Mouse (Mus musculus) layer of hippocampus, postnatal 10 days (tissue): ENCODE data around the gene Adprm. TPM values are rescaled to one million over a fixed set of nuclear protein-coding genes. Genes with fewer than 3 reads are reported as not detected.
A peak's percentile ranks its signal among the peaks of the same experiment; 100 is the strongest.
"Not testable (repeated sequence)": the region's sequence is repeated elsewhere in the genome, so short reads cannot be mapped to it uniquely, and the experiment has no call there.

Experiments
- DNase-seq, 2 experiments: peaks; one replicate each; pipeline ENCODE4 v3.0.0; 2021; ENCODE audit warnings: low spot score in 2 of 2
- long read RNA-seq: library from polyadenylated mRNA; stranded (forward); transcript quantifications from one replicate; pipeline ENCODE4 v2.0.0, GENCODE M21; 2023
- total RNA-seq, 2 experiments: library from RNA; stranded (reverse); gene quantifications; 2 replicates each; pipeline ENCODE4 v1.2.3; 2021

Adprm gene
- total RNA-seq: 10 to 100 TPM; 20.7 to 24.1 TPM
- long read RNA-seq, transcript Adprm-201 (5 exons, 1,283 nt): major isoform, 10 of 23 reads
- long read RNA-seq, partial matches to known transcripts: 3 of 23 reads
- long read RNA-seq, other reads (novel, unspliced or antisense): 9 of 23 reads

GRCm38 (mm10) chr11:67052321-67052952 is at the start of gene Adprm, which contains the start of gene Sco1:
Gene Adprm, minus strand, starts transcription at chr11:67052594.
Gene Sco1, plus strand, starts transcription at chr11:67052670.
- peak; percentile 84 to 89 for DNase-seq

GRCm38 (mm10) chr11:67101713-67102112 is 49.3 kb upstream of the Adprm start:
- peak; percentile 66 to 72 for DNase-seq

GRCm38 (mm10) chr11:67100169-67100568 is 47.8 kb upstream of the Adprm start:
- DNase-seq: peak in 1 of 2 experiments; percentile 37

- DNase-seq: no peak
These were observed 46.8 kb upstream of the Adprm start for GRCm38 (mm10) chr11:67099241-67099640.

GRCm38 (mm10) chr11:67098427-67098826 is 46.0 kb upstream of the Adprm start:
- DNase-seq: no peak

- no peak for DNase-seq
These were observed 45.3 kb upstream of the Adprm start for GRCm38 (mm10) chr11:67097709-67098108.

GRCm38 (mm10) chr11:67094470-67094869 is 42.1 kb upstream of the Adprm start:
- no peak for DNase-seq

GRCm38 (mm10) chr11:67093652-67094051 is 41.3 kb upstream of the Adprm start:
- DNase-seq: no peak

GRCm38 (mm10) chr11:67093201-67093600 is 40.8 kb upstream of the Adprm start:
- DNase-seq: no peak

GRCm38 (mm10) chr11:67092354-67092753 is 40.0 kb upstream of the Adprm start:
- not testable (repeated sequence) for DNase-seq

- no peak for DNase-seq
These were observed 34.8 kb upstream of the Adprm start for GRCm38 (mm10) chr11:67087225-67087624.

GRCm38 (mm10) chr11:67086467-67087164 is 34.2 kb upstream of the Adprm start:
- DNase-seq: no peak

- DNase-seq: peak; percentile 79 to 83
These were observed 33.1 kb upstream of the Adprm start for GRCm38 (mm10) chr11:67085489-67085888.

GRCm38 (mm10) chr11:67083712-67084340 is 31.4 kb upstream of the Adprm start:
- no peak for DNase-seq

GRCm38 (mm10) chr11:67083239-67083638 is 30.8 kb upstream of the Adprm start:
- no peak for DNase-seq

- DNase-seq: no peak
These were observed 30.4 kb upstream of the Adprm start for GRCm38 (mm10) chr11:67082793-67083192.

GRCm38 (mm10) chr11:67082188-67082587 is 29.8 kb upstream of the Adprm start:
- DNase-seq: no peak

GRCm38 (mm10) chr11:67081125-67081649 is 28.8 kb upstream of the Adprm start:
- DNase-seq: no peak

- peak; percentile 62 to 63 for DNase-seq
These were observed 27.8 kb upstream of the Adprm start for GRCm38 (mm10) chr11:67080168-67080567.

- DNase-seq: no peak
These were observed 27.3 kb upstream of the Adprm start for GRCm38 (mm10) chr11:67079740-67080139.

- no peak for DNase-seq
These were observed 26.5 kb upstream of the Adprm start for GRCm38 (mm10) chr11:67078888-67079287.

- DNase-seq: no peak
These were observed 25.6 kb upstream of the Adprm start, which contains the start of gene Myh3 for GRCm38 (mm10) chr11:67078000-67078399. Gene Myh3, plus strand, starts transcription at chr11:67078300.
